Mouse (Mus musculus): ENCODE data around the gene Satb2. TPM values are rescaled to one million over a fixed set of nuclear protein-coding genes. Genes with fewer than 3 reads are reported as not detected.

Satb2 gene
- total and polyA plus RNA-seq, 3 experiments = not detected

DNA sequence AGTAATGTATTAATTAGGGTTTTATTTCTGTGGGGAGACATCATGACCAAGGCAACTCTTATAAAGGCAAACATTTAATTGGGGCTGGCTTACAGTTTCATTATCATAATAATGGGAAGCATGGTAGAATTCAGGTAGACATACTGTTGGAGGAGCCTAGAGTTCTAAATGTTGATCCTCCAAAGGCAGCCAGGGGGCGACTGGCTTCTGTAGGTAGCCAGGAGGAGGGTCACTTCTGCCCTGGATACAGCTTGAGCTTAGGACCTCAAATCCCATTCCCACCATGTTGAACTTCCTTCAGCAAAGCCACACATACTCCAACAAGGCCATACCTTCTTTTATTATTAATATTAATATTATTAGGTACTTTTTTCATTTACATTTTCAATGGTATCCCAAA, 225.2 kb downstream of the Satb2 start:
- Histone ChIP-seq H3K36me3 (ENCODE audit: control insufficient read depth in 1 of 2, insufficient read depth in 2 of 2, low read length in 2 of 2) (no peaks in the 10 kb centered on the region), H3K27ac (ENCODE audit: control insufficient read depth, low read depth, low read length) (no peak overlapping the region), H3K79me2 (ENCODE audit: control insufficient read depth, insufficient read depth, low read length, poor library complexity) (no peaks in the 10 kb centered on the region), H3K9ac (ENCODE audit: control insufficient read depth, low read depth, low read length, poor library complexity, severe bottlenecking) (no peak overlapping the region), H3K4me3 (ENCODE audit: control insufficient read depth in 1 of 2, insufficient read depth in 1 of 2, low read depth in 2 of 2, low read length in 2 of 2) (no peak overlapping the region), H3K4me1 (ENCODE audit: control insufficient read depth in 1 of 2, insufficient read depth in 2 of 2, low read length in 2 of 2) (no peaks in the 10 kb centered on the region), H3K9me3 (replicated peaks; ENCODE audit: insufficient read depth, low read length) (no peaks in the 10 kb centered on the region), H3K27me3 (ENCODE audit: control insufficient read depth in 1 of 2, insufficient read depth in 2 of 2, low read length in 2 of 2) (no peaks in the 10 kb centered on the region)
- TF ChIP-seq USF1 (IDR thresholded peaks at IDR 0.05; ENCODE audit: low read depth, low read length) (no peak), MAX (IDR thresholded peaks at IDR 0.05; ENCODE audit: low read length) (no peak), ETS1 (IDR thresholded peaks at IDR 0.05; ENCODE audit: low read depth, low read length) (no peak), SIN3A (IDR thresholded peaks at IDR 0.05; ENCODE audit: low read length) (no peak), GATA1 (IDR thresholded peaks at IDR 0.05; ENCODE audit: low read depth, low read length) (no peak), ZC3H11A (IDR thresholded peaks at IDR 0.05; ENCODE audit: low read depth, low read length) (no peak), TBP (IDR thresholded peaks at IDR 0.05; ENCODE audit: low read depth, low read length) (no peak), CHD1 (IDR thresholded peaks at IDR 0.05; ENCODE audit: low read depth, low read length) (no peak), ZNF384 (IDR thresholded peaks at IDR 0.05; ENCODE audit: low read depth, low read length) (no peak), POLR2A (IDR thresholded peaks at IDR 0.05; ENCODE audit: control insufficient read depth in 1 of 2, insufficient read depth in 1 of 2, low read depth in 1 of 2, low read length in 2 of 2, poor library complexity in 1 of 2) (no peak), ELF1 (IDR thresholded peaks at IDR 0.05; ENCODE audit: low read depth, low read length) (no peak), HCFC1 (IDR thresholded peaks at IDR 0.05; ENCODE audit: low read depth, low read length) (no peak), TAL1 (IDR thresholded peaks at IDR 0.05; ENCODE audit: low read length) (no peak), E2F4 (IDR thresholded peaks at IDR 0.05; ENCODE audit: borderline replicate concordance, low read depth, low read length) (no peak), MAFK (IDR thresholded peaks at IDR 0.05; ENCODE audit: borderline replicate concordance, low read depth, low read length) (no peak)
- DNase-seq (ENCODE audit: low read depth, low spot score) = no peak

- no peak for TF ChIP-seq MAZ (IDR thresholded peaks at IDR 0.05; ENCODE audit: low read depth, low read length)
- TF ChIP-seq NRF1 (IDR thresholded peaks at IDR 0.05; ENCODE audit: insufficient read depth, low read depth, low read length, poor library complexity, severe bottlenecking) = no peak
- no peak for TF ChIP-seq JUND (IDR thresholded peaks at IDR 0.05; ENCODE audit: low read depth, low read length)
- no peak for TF ChIP-seq MEF2A (IDR thresholded peaks at IDR 0.05; ENCODE audit: extremely low read depth, insufficient replicate concordance, low read depth, low read length, poor library complexity, severe bottlenecking)
- no peak for TF ChIP-seq KAT2A (conservative IDR thresholded peaks at IDR 0.05; ENCODE audit: low read depth, low read length)
- TF ChIP-seq ZKSCAN1 (IDR thresholded peaks at IDR 0.05; ENCODE audit: low read depth, low read length) = no peak
- no peak for TF ChIP-seq USF1 (IDR thresholded peaks at IDR 0.05; ENCODE audit: low read depth, low read length)
- no peak for TF ChIP-seq MYB (IDR thresholded peaks at IDR 0.05; ENCODE audit: low read depth, low read length)
- no peak for TF ChIP-seq HCFC1 (IDR thresholded peaks at IDR 0.05; ENCODE audit: low read depth, low read length)
- no peaks in the 10 kb centered on the region for H3K9me3 ChIP-seq (replicated peaks; ENCODE audit: insufficient read depth, low read length)
- H3K36me3 ChIP-seq (ENCODE audit: control insufficient read depth in 1 of 2, insufficient read depth in 2 of 2, low read length in 2 of 2) = no peaks in the 10 kb centered on the region
- H3K4me3 ChIP-seq (ENCODE audit: control insufficient read depth in 1 of 2, insufficient read depth in 1 of 2, low read depth in 2 of 2, low read length in 2 of 2) = no peak overlapping the region
- no peak for DNase-seq (ENCODE audit: low read depth, low spot score)
- no peaks in the 10 kb centered on the region for H3K79me2 ChIP-seq (ENCODE audit: control insufficient read depth, insufficient read depth, low read length, poor library complexity)
- H3K4me1 ChIP-seq (ENCODE audit: control insufficient read depth in 1 of 2, insufficient read depth in 2 of 2, low read length in 2 of 2) = no peaks in the 10 kb centered on the region
- no peak overlapping the region for H3K27ac ChIP-seq (ENCODE audit: control insufficient read depth, low read depth, low read length)
- no peaks in the 10 kb centered on the region for H3K27me3 ChIP-seq (ENCODE audit: control insufficient read depth in 1 of 2, insufficient read depth in 2 of 2, low read length in 2 of 2)
- no peak overlapping the region for H3K9ac ChIP-seq (ENCODE audit: control insufficient read depth, low read depth, low read length, poor library complexity, severe bottlenecking)
Measured at GRCm38 (mm10) chr1:56750693-56751092, 227.8 kb downstream of the Satb2 start.

All from MEL (cell line).